Mouse (Mus musculus) stomach, postnatal 0 days (tissue): ENCODE results near the gene Slc2a8.

Experiments used
- CTCF ChIP-seq: IDR thresholded peaks from 2 replicates; pipeline ENCODE4 v1.5.1; 2016; ENCODE audit warnings: antibody characterized with exemption, low read depth, mild to moderate bottlenecking, moderate library complexity
- EP300 ChIP-seq: optimal IDR thresholded peaks from 2 replicates; pipeline ENCODE3; 2016; ENCODE audit warnings: antibody characterized with exemption

GRCm38 (mm10) chr2:32963981-32964380, 17.9 kb downstream of the Slc2a8 start:
- TF ChIP-seq CTCF (no peak), EP300 (no peak)
